Mouse (Mus musculus) bone marrow macrophage, adult 2 months (primary cell): ENCODE results near the gene Sik3. TPM values are rescaled to one million over a fixed set of nuclear protein-coding genes. Genes with fewer than 3 reads are reported as not detected.

Experiments
- H3K27ac ChIP-seq: 2 replicates; pipeline ENCODE4 v1.5.1; 2012; ENCODE audit warnings: low read depth, low read length; ENCODE audit not compliant: insufficient read depth
- H3K4me1 ChIP-seq: 2 replicates; pipeline ENCODE4 v1.6.1; 2012; ENCODE audit warnings: low read length; ENCODE audit not compliant: control insufficient read depth, insufficient read depth
- H3K4me3 ChIP-seq: 2 replicates; pipeline ENCODE4 v1.5.1; 2012; ENCODE audit warnings: mild to moderate bottlenecking, low read length, moderate library complexity; ENCODE audit not compliant: insufficient read depth
- CTCF ChIP-seq: IDR thresholded peaks from 2 replicates; pipeline ENCODE4 v1.5.1; 2012; ENCODE audit warnings: low read depth, mild to moderate bottlenecking, low read length, moderate library complexity
- POLR2A ChIP-seq: IDR thresholded peaks from 2 replicates; pipeline ENCODE4 v1.6.1; 2012; ENCODE audit warnings: mild to moderate bottlenecking, low read depth, low read length, borderline replicate concordance
- polyA plus RNA-seq: library from polyadenylated mRNA; stranded (reverse); fragments of >200 nt; gene quantifications from 2 replicates; pipeline ENCODE4 v1.2.4, GENCODE M21; 2012; ENCODE audit not compliant: missing spikeins, insufficient read depth, insufficient read length

Gene Sik3
- 23.4 and 24.4 TPM in 2 replicates for polyA plus RNA-seq

DNA sequence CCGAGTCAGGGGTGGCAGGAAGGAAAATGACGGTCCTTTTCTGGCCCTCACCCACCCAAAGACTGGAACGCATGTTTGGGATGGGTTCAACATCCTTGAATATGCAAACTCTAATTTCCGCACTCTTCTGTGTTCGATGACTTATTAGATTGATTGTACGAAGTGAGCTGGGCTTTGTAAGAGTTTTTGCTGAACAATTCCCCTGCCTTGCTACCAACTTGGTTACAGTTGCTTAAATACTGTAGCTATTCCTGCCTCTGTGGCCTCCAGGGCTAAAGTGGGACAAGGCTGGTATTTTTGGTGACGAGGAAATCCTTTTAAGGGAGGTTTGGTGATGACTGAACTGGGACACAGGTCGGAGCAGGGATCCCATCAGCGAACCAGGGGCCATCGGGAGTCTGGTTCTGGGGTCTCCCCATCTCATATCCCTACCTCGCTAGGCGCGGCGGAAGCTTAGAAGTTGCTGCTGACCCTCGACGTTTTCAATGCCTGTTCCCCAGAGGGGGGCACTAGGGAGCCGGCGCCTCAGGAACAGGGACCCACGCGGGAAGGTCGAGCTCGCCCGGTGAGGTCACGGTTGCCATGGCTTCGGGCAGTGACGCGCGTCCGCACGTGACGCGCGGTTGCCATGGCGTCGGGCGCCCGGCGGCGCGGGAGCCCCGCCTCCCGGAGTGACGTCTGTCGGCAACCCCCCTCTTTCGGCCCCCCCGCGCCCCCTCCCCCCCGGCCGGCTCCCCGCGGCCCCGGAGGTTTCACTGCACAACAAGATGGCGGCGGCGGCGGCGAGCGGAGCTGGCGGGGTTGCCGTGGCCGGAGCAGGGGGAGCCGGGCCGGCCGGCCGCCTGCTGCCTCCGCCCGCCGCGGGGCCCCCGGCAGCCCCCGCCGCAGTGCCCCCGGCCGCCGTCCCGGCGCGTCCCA lies at the start of gene Sik3, which contains the start of gene Pafah1b2:
Sik3 (plus strand) TSS at position 730 of the 918 bp plus-strand sequence.
Pafah1b2 (minus strand) TSS at position 600 of the 918 bp plus-strand sequence.
- H3K4me3 ChIP-seq: peak within 1 kb of the TSS; percentile 88
- TF ChIP-seq CTCF (peak; percentile 64), POLR2A (no peak)
- H3K27ac ChIP-seq: peak within 1 kb of the TSS; percentile 41
- peaks cover 54% of the 10 kb centered on the region for H3K4me1 ChIP-seq

- TF ChIP-seq CTCF (no peak), POLR2A (no peak)
- peaks cover 39% of the 10 kb centered on the region for H3K4me1 ChIP-seq
- no peak overlapping the region for H3K4me3 ChIP-seq
- H3K27ac ChIP-seq: no peak overlapping the region
Observed at GRCm38 (mm10) chr9:45963577-45963976, 49.0 kb upstream of the Sik3 start.

DNA sequence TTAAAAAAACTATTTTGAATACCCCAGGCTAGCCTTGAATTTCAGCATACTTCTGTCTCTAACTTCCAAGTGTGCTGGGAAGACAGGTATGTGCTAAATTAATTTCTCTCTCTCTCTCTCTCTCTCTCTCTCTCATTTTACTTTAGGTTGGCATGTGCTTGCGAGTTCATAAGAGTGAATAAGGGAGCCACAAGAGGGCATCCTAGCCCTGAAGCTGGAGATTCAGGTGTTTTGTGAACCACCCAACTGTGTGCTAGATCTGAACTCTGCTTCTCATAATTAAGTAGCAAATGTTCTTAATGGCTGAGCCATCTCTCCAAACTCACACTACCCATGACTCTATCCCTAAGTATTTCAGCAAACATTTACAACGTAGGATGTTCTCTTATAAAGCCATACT lies 35.7 kb upstream of the Sik3 start:
- no peak for TF ChIP-seq CTCF
- no peak for TF ChIP-seq POLR2A
- peaks cover 18% of the 10 kb centered on the region for H3K4me1 ChIP-seq
- no peak overlapping the region for H3K4me3 ChIP-seq
- H3K27ac ChIP-seq: no peak overlapping the region

DNA sequence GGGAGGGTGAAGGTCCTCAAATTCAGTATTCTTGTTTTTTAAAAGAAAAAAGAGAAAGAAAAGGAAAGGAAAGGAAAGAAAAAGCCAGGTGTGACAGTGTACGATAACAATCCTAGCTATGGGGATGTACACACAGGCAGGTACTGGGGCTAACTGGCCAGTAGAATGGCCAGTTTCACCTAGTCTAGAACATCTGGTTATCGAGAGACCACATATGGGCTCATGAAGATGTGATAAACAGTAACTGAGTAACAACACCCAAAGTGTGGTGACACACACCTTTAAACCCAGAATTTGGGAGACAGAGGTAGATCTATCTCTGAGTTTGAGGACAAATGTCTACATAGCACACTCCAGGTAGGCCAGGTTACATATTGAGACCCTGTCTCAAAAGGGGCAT lies 32.8 kb upstream of the Sik3 start:
- no peak for TF ChIP-seq POLR2A
- no peak for TF ChIP-seq CTCF
- Histone ChIP-seq H3K4me3 (no peak overlapping the region), H3K4me1 (peaks cover 30% of the 10 kb centered on the region), H3K27ac (no peak overlapping the region)

GRCm38 (mm10) chr9:45980611-45981010 lies 32.0 kb upstream of the Sik3 start:
- Histone ChIP-seq H3K4me3 (no peak overlapping the region), H3K27ac (no peak overlapping the region), H3K4me1 (peaks cover 30% of the 10 kb centered on the region)
- TF ChIP-seq POLR2A (no peak), CTCF (no peak)

- Histone ChIP-seq H3K27ac (no peak overlapping the region), H3K4me3 (no peak overlapping the region), H3K4me1 (peaks cover 35% of the 10 kb centered on the region)
- no peak for TF ChIP-seq POLR2A
- no peak for TF ChIP-seq CTCF
Observed at GRCm38 (mm10) chr9:45981331-45981730, 31.3 kb upstream of the Sik3 start.

DNA sequence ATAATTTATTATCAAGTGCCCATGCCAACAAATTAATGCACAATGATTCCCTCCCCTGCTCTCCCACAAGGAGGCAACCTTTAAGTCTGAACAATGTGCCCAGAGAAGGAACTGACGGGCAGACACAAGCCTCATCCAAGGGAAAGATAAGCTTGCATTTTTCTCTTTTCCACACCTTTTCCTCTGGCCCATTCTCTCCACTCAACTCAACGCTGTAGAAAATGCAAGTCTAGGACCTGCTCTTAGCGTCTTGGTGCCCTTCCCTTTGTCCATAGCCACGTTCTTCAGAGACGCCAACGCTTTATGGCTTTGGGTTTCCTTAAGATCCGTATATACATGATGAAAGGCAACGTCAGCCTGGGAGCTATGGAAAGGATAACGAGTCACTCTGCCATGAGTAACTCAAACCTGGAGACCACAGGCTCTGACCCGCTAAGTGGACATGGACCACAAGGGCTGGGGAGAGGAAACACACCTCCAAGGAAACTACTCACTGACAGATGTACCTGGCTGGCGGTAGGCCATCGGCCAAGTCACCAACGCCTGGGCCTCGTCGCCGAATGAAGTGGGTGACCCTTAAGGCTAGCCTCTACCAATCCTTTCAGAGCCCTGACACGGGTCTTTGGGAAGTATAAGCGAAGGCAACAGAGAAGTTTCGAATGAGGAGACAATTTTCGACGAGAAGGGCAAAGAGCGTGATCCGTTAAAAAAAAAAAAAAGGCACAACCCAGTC lies 28.8 kb upstream of the Sik3 start:
- Histone ChIP-seq H3K4me3 (peak overlapping the region; percentile 86), H3K4me1 (peaks cover 25% of the 10 kb centered on the region), H3K27ac (peak overlapping the region; percentile 62)
- TF ChIP-seq CTCF (no peak), POLR2A (no peak)

DNA sequence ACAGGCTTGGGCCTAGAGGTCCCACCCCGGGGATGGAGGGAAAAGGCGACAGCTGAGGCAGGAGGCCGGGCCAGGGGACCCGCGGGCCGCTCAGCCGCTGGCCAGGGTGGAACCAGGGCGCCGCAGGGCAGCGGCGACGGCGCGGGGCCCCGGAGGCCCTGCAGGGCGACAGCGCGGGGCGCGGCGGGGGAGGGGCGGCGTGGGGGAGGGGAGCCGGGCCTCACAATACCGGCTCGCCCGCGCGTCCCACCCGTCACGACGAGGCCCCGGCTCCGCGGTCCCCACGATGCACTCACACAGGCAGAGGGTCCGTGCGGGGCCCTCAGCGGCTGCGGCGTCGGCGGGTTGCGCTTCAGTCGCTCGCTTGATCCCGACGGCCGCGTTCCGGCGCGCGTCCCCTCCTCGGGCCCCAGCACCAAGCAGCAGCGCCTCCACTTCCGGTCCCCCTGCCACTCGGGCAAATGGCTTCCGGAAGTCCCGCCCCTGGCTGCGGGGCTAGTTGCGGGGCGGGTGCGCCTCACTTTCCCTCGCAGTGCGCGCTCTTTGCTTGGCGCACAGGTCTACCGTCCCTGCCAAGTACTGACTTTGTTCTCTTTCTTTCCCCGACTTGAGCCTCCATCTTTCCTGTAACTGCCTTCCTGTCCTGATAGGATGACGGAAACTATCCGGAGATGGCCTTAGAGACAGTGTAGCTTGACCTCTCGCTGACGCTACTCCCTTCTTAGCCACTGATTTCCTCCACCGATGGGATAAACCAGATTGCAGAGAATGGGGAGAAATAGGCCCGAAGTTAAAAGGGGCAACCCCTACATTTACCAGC lies 28.0 kb upstream of the Sik3 start:
- TF ChIP-seq CTCF (no peak), POLR2A (no peak)
- peak overlapping the region; percentile 86 for H3K4me3 ChIP-seq
- peaks cover 25% of the 10 kb centered on the region for H3K4me1 ChIP-seq
- peak overlapping the region; percentile 78 for H3K27ac ChIP-seq

DNA sequence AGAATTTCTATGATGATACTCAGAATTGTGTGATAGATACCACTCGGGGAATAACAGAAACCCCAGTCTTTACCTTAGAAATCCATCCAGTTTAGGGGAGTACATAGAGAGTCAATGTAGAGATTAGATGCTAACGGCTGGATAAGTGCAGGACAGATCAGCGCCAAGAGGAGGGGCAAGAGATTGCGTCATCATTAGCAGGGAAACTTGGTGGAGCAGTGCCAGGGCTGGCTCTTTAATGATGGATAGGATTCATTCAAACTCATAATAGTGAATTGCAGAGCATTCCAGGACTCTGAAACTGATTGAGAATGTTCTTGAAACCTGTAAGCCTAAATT lies 27.4 kb upstream of the Sik3 start:
- Histone ChIP-seq H3K4me3 (peak overlapping the region; percentile 86), H3K4me1 (peaks cover 21% of the 10 kb centered on the region), H3K27ac (peak overlapping the region; percentile 78)
- TF ChIP-seq CTCF: no peak
- no peak for TF ChIP-seq POLR2A
